Mouse (Mus musculus): ENCODE results near the gene Ank3. TPM values are rescaled to one million over a fixed set of nuclear protein-coding genes. Genes with fewer than 3 reads are reported as not detected.

Ank3 gene
- polyA plus RNA-seq, 2 experiments = 3.1 to 5.3 TPM

GRCm38 (mm10) chr10:69916205-69916604, 517.6 kb downstream of the Ank3 start:
- H3K4me3 ChIP-seq (ENCODE audit: insufficient read depth in 1 of 2, low read depth in 2 of 2, low read length in 2 of 2) = no peak overlapping the region
- DNase-seq (ENCODE audit: low read depth in 3 of 3, low spot score in 3 of 3) (no peak), ATAC-seq (ENCODE audit: insufficient read depth) (no peak)
- no peaks in the 10 kb centered on the region for H3K36me3 ChIP-seq (replicated peaks; ENCODE audit: control insufficient read depth, insufficient read depth, low read depth)
- no peak overlapping the region for H3K27ac ChIP-seq
- no peak overlapping the region for H3K4me2 ChIP-seq (ENCODE audit: low read depth)
- H3K4me1 ChIP-seq (replicated peaks; ENCODE audit: control insufficient read depth in 2 of 2, insufficient read depth in 2 of 2, low read length in 1 of 2) = peaks cover 5 to 21% of the 10 kb centered on the region in 2 experiments
- no peaks in the 10 kb centered on the region for H3K27me3 ChIP-seq (ENCODE audit: control insufficient read depth, insufficient read depth, low read length)
- WGBS (ENCODE audit: insufficient replicate concordance) = 63% methylated on average over 4 of the region's 4 CpGs
- no peak overlapping the region for H3K9ac ChIP-seq (replicated peaks)
- no peaks in the 10 kb centered on the region for H3K9me3 ChIP-seq (ENCODE audit: control insufficient read depth, low read length)
- TF ChIP-seq CTCF (IDR thresholded peaks at IDR 0.05; ENCODE audit: low read depth) (no peak), EP300 (IDR thresholded peaks at IDR 0.05; ENCODE audit: low read depth) (no peak)

- 57% methylated on average over 10 of the region's 10 CpGs for WGBS (ENCODE audit: insufficient replicate concordance)
- no peak overlapping the region for H3K4me2 ChIP-seq (ENCODE audit: low read depth)
- no peak overlapping the region for H3K27ac ChIP-seq
- no peaks in the 10 kb centered on the region for H3K36me3 ChIP-seq (replicated peaks; ENCODE audit: control insufficient read depth, insufficient read depth, low read depth)
- ATAC-seq (ENCODE audit: insufficient read depth) (peak; percentile 42), DNase-seq (ENCODE audit: low read depth in 3 of 3, low spot score in 3 of 3) (no peak)
- TF ChIP-seq EP300 (IDR thresholded peaks at IDR 0.05; ENCODE audit: low read depth) (no peak), CTCF (IDR thresholded peaks at IDR 0.05; ENCODE audit: low read depth) (no peak)
- peaks cover 0 to 16% of the 10 kb centered on the region in 2 experiments; a peak in 2 of 4 replicates for H3K4me1 ChIP-seq (replicated peaks; ENCODE audit: control insufficient read depth in 2 of 2, insufficient read depth in 2 of 2, low read length in 1 of 2)
- no peaks in the 10 kb centered on the region for H3K9me3 ChIP-seq (ENCODE audit: control insufficient read depth, low read length)
- no peaks in the 10 kb centered on the region for H3K27me3 ChIP-seq (ENCODE audit: control insufficient read depth, insufficient read depth, low read length)
- H3K9ac ChIP-seq (replicated peaks) = no peak overlapping the region
- H3K4me3 ChIP-seq (ENCODE audit: insufficient read depth in 1 of 2, low read depth in 2 of 2, low read length in 2 of 2) = no peak overlapping the region
Measured at GRCm38 (mm10) chr10:69916689-69917435, 518.3 kb downstream of the Ank3 start.

- WGBS (ENCODE audit: insufficient replicate concordance) = 69% methylated on average over 5 of the region's 5 CpGs
- peaks cover 0 to 9% of the 10 kb centered on the region in 2 experiments; a peak in 2 of 4 replicates for H3K4me1 ChIP-seq (replicated peaks; ENCODE audit: control insufficient read depth in 2 of 2, insufficient read depth in 2 of 2, low read length in 1 of 2)
- DNase-seq (ENCODE audit: low read depth in 3 of 3, low spot score in 3 of 3) (no peak), ATAC-seq (ENCODE audit: insufficient read depth) (no peak)
- no peak overlapping the region for H3K27ac ChIP-seq
- no peak overlapping the region for H3K4me3 ChIP-seq (ENCODE audit: insufficient read depth in 1 of 2, low read depth in 2 of 2, low read length in 2 of 2)
- TF ChIP-seq CTCF (IDR thresholded peaks at IDR 0.05; ENCODE audit: low read depth) (no peak), EP300 (IDR thresholded peaks at IDR 0.05; ENCODE audit: low read depth) (no peak)
- H3K4me2 ChIP-seq (ENCODE audit: low read depth) = no peak overlapping the region
- H3K9ac ChIP-seq (replicated peaks) = no peak overlapping the region
- no peaks in the 10 kb centered on the region for H3K36me3 ChIP-seq (replicated peaks; ENCODE audit: control insufficient read depth, insufficient read depth, low read depth)
- no peaks in the 10 kb centered on the region for H3K9me3 ChIP-seq (ENCODE audit: control insufficient read depth, low read length)
- H3K27me3 ChIP-seq (ENCODE audit: control insufficient read depth, insufficient read depth, low read length) = no peaks in the 10 kb centered on the region
Measured at GRCm38 (mm10) chr10:69917711-69918110, 519.1 kb downstream of the Ank3 start.

- no peak overlapping the region for H3K27ac ChIP-seq
- H3K4me1 ChIP-seq (replicated peaks; ENCODE audit: control insufficient read depth in 2 of 2, insufficient read depth in 2 of 2, low read length in 1 of 2) = peaks cover under 1 to 9% of the 10 kb centered on the region in 2 experiments
- no peaks in the 10 kb centered on the region for H3K36me3 ChIP-seq (replicated peaks; ENCODE audit: control insufficient read depth, insufficient read depth, low read depth)
- no peak overlapping the region for H3K9ac ChIP-seq (replicated peaks)
- H3K27me3 ChIP-seq (ENCODE audit: control insufficient read depth, insufficient read depth, low read length) = no peaks in the 10 kb centered on the region
- no peak overlapping the region for H3K4me3 ChIP-seq (ENCODE audit: insufficient read depth in 1 of 2, low read depth in 2 of 2, low read length in 2 of 2)
- H3K9me3 ChIP-seq (ENCODE audit: control insufficient read depth, low read length) = no peaks in the 10 kb centered on the region
- DNase-seq (ENCODE audit: low read depth in 3 of 3, low spot score in 3 of 3) = no peak
- no peak overlapping the region for H3K4me2 ChIP-seq (ENCODE audit: low read depth)
- 63% methylated on average over 6 of the region's 6 CpGs for WGBS (ENCODE audit: insufficient replicate concordance)
- ATAC-seq (ENCODE audit: insufficient read depth) = no peak
- TF ChIP-seq EP300 (IDR thresholded peaks at IDR 0.05; ENCODE audit: low read depth) = no peak
- no peak for TF ChIP-seq CTCF (IDR thresholded peaks at IDR 0.05; ENCODE audit: low read depth)
Measured at GRCm38 (mm10) chr10:69918461-69919151, 520.0 kb downstream of the Ank3 start.

- WGBS (ENCODE audit: insufficient replicate concordance) = 57% methylated on average over 5 of the region's 5 CpGs
- peaks cover 4 to 10% of the 10 kb centered on the region in 2 experiments for H3K4me1 ChIP-seq (replicated peaks; ENCODE audit: control insufficient read depth in 2 of 2, insufficient read depth in 2 of 2, low read length in 1 of 2)
- H3K27me3 ChIP-seq (ENCODE audit: control insufficient read depth, insufficient read depth, low read length) = no peaks in the 10 kb centered on the region
- no peak overlapping the region for H3K4me2 ChIP-seq (ENCODE audit: low read depth)
- no peak overlapping the region for H3K4me3 ChIP-seq (ENCODE audit: insufficient read depth in 1 of 2, low read depth in 2 of 2, low read length in 2 of 2)
- no peak for DNase-seq (ENCODE audit: low read depth in 3 of 3, low spot score in 3 of 3)
- H3K36me3 ChIP-seq (replicated peaks; ENCODE audit: control insufficient read depth, insufficient read depth, low read depth) = no peaks in the 10 kb centered on the region
- no peak overlapping the region for H3K27ac ChIP-seq
- H3K9ac ChIP-seq (replicated peaks) = no peak overlapping the region
- ATAC-seq (ENCODE audit: insufficient read depth) = no peak
- H3K9me3 ChIP-seq (ENCODE audit: control insufficient read depth, low read length) = no peaks in the 10 kb centered on the region
- no peak for TF ChIP-seq CTCF (IDR thresholded peaks at IDR 0.05; ENCODE audit: low read depth)
- TF ChIP-seq EP300 (IDR thresholded peaks at IDR 0.05; ENCODE audit: low read depth) = no peak
Measured at GRCm38 (mm10) chr10:69919152-69919492, 520.5 kb downstream of the Ank3 start.
